Mouse (Mus musculus): ENCODE measurements around the gene Cdc14b. TPM values are rescaled to one million over a fixed set of nuclear protein-coding genes. Genes with fewer than 3 reads are reported as not detected.

The Cdc14b gene
- polyA plus RNA-seq, 1 experiment from 2014 or later: 19.4 TPM

GRCm38 (mm10) chr13:64204726-64205125 is 70.4 kb downstream of the Cdc14b start:
- TF ChIP-seq CTCF (IDR thresholded peaks at IDR 0.05): peak; percentile 23
- no peak for ATAC-seq

GRCm38 (mm10) chr13:64200911-64201310 is 74.2 kb downstream of the Cdc14b start:
- no peaks in the 10 kb centered on the region for H3K27me3 ChIP-seq
- in situ Hi-C loops (cut with MboI; ENCODE audit: low pct_unique_long_range_greater_than_20kb): no loop called here
- no peak for ATAC-seq
- no peak for TF ChIP-seq CTCF (IDR thresholded peaks at IDR 0.05)
- ChIA-PET POLR2A (no interaction called here), CTCF (interaction anchor here (1.6 kb wide), 1 partner anchor 10 kb away, joined by 3 read pairs; no protein-coding TSS in a partner anchor)
- DNase-seq (ENCODE audit: low read depth, low spot score): no peak

More at GRCm38 (mm10) chr13:64204726-64205125, 70.4 kb downstream of the Cdc14b start:
- in situ Hi-C loops (cut with MboI; ENCODE audit: low pct_unique_long_range_greater_than_20kb): no loop called here
- H3K27me3 ChIP-seq: no peaks in the 10 kb centered on the region
- ChIA-PET POLR2A (interaction anchor here (0.5 kb wide), 1 partner anchor 74 kb away, joined by 4 read pairs; no protein-coding TSS in a partner anchor), CTCF (interaction anchor here (0.7 to 2.7 kb wide), 4 partner anchors 8 to 54 kb away, joined by 3 to 9 read pairs (median 3); no protein-coding TSS in a partner anchor)
- DNase-seq (ENCODE audit: low read depth, low spot score): no peak

GRCm38 (mm10) chr13:64198310-64198709 is 76.8 kb downstream of the Cdc14b start:
- ATAC-seq (no peak), DNase-seq (ENCODE audit: low read depth, low spot score) (no peak)
- in situ Hi-C loops (cut with MboI; ENCODE audit: low pct_unique_long_range_greater_than_20kb): no loop called here
- no peaks in the 10 kb centered on the region for H3K27me3 ChIP-seq
- ChIA-PET POLR2A (no interaction called here), CTCF (interaction anchor here (0.9 to 1.3 kb wide), 4 partner anchors 8 to 108 kb away, joined by 3 to 4 read pairs (median 4); no protein-coding TSS in a partner anchor)
- no peak for TF ChIP-seq CTCF (IDR thresholded peaks at IDR 0.05)

GRCm38 (mm10) chr13:64197899-64198298 is 77.2 kb downstream of the Cdc14b start:
- ChIA-PET POLR2A (no interaction called here), CTCF (interaction anchor here (0.9 to 1.3 kb wide), 3 partner anchors 19 to 108 kb away, joined by 3 to 4 read pairs (median 3); no protein-coding TSS in a partner anchor)
- no peak for DNase-seq (ENCODE audit: low read depth, low spot score)
- ATAC-seq: no peak
- no peaks in the 10 kb centered on the region for H3K27me3 ChIP-seq
- in situ Hi-C loops (cut with MboI; ENCODE audit: low pct_unique_long_range_greater_than_20kb): no loop called here
- TF ChIP-seq CTCF (IDR thresholded peaks at IDR 0.05): no peak

GRCm38 (mm10) chr13:64187065-64187464 is 88.0 kb downstream of the Cdc14b start:
- in situ Hi-C loops (cut with MboI; ENCODE audit: low pct_unique_long_range_greater_than_20kb): no loop called here
- POLR2A ChIA-PET: no interaction called here
- TF ChIP-seq CTCF (IDR thresholded peaks at IDR 0.05): no peak
- CTCF ChIA-PET: no interaction called here
- DNase-seq (ENCODE audit: low read depth, low spot score): no peak
- H3K27me3 ChIP-seq: no peaks in the 10 kb centered on the region
- peak; percentile 54 for ATAC-seq

- no peak for ATAC-seq
- ChIA-PET CTCF (no interaction called here), POLR2A (no interaction called here)
- in situ Hi-C loops (cut with MboI; ENCODE audit: low pct_unique_long_range_greater_than_20kb): no loop called here
- TF ChIP-seq CTCF (IDR thresholded peaks at IDR 0.05): no peak
- H3K27me3 ChIP-seq: no peaks in the 10 kb centered on the region
- no peak for DNase-seq (ENCODE audit: low read depth, low spot score)
Measured at GRCm38 (mm10) chr13:64186516-64186915, 88.6 kb downstream of the Cdc14b start.

GRCm38 (mm10) chr13:64185586-64185985 is 89.5 kb downstream of the Cdc14b start:
- POLR2A ChIA-PET: no interaction called here

GRCm38 (mm10) chr13:64185176-64185575 is 89.9 kb downstream of the Cdc14b start:
- no peak for TF ChIP-seq CTCF (IDR thresholded peaks at IDR 0.05)
- CTCF ChIA-PET: no interaction called here
- in situ Hi-C loops (cut with MboI; ENCODE audit: low pct_unique_long_range_greater_than_20kb): no loop called here
- ATAC-seq: no peak
- no peak for DNase-seq (ENCODE audit: low read depth, low spot score)
- no peaks in the 10 kb centered on the region for H3K27me3 ChIP-seq
- POLR2A ChIA-PET: no interaction called here

More at GRCm38 (mm10) chr13:64185586-64185985, 89.5 kb downstream of the Cdc14b start:
- no peak for DNase-seq (ENCODE audit: low read depth, low spot score)
- no peaks in the 10 kb centered on the region for H3K27me3 ChIP-seq
- no peak for ATAC-seq
- CTCF ChIA-PET: no interaction called here
- TF ChIP-seq CTCF (IDR thresholded peaks at IDR 0.05): no peak
- in situ Hi-C loops (cut with MboI; ENCODE audit: low pct_unique_long_range_greater_than_20kb): no loop called here

- ATAC-seq (no peak), DNase-seq (ENCODE audit: low read depth, low spot score) (no peak)
- ChIA-PET CTCF (interaction anchor here (1.4 kb wide), 1 partner anchor 8 kb away, joined by 3 read pairs; no protein-coding TSS in a partner anchor), POLR2A (no interaction called here)
- no peaks in the 10 kb centered on the region for H3K27me3 ChIP-seq
- in situ Hi-C loops (cut with MboI; ENCODE audit: low pct_unique_long_range_greater_than_20kb): loop anchor here (5.0 kb wide), 1 partner anchor 123 kb away; no protein-coding TSS in a partner anchor
- no peak for TF ChIP-seq CTCF (IDR thresholded peaks at IDR 0.05)
Measured at GRCm38 (mm10) chr13:64184361-64184760, 90.7 kb downstream of the Cdc14b start.

GRCm38 (mm10) chr13:64183583-64183982 is 91.5 kb downstream of the Cdc14b start:
- ChIA-PET CTCF (interaction anchor here (0.9 to 1.4 kb wide), 2 partner anchors 9 to 123 kb away, joined by 3 read pairs; no protein-coding TSS in a partner anchor), POLR2A (no interaction called here)
- no peak for ATAC-seq
- no peak for TF ChIP-seq CTCF (IDR thresholded peaks at IDR 0.05)
- DNase-seq (ENCODE audit: low read depth, low spot score): no peak
- in situ Hi-C loops (cut with MboI; ENCODE audit: low pct_unique_long_range_greater_than_20kb): loop anchor here (5.0 kb wide), 1 partner anchor 124 kb away; no protein-coding TSS in a partner anchor
- H3K27me3 ChIP-seq: no peaks in the 10 kb centered on the region

GRCm38 (mm10) chr13:64182091-64182490 is 93.0 kb downstream of the Cdc14b start:
- POLR2A ChIA-PET: no interaction called here
- TF ChIP-seq CTCF (IDR thresholded peaks at IDR 0.05): no peak
- in situ Hi-C loops (cut with MboI; ENCODE audit: low pct_unique_long_range_greater_than_20kb): loop anchor here (5.0 kb wide), 1 partner anchor 125 kb away; no protein-coding TSS in a partner anchor
- DNase-seq (ENCODE audit: low read depth, low spot score): no peak
- CTCF ChIA-PET: no interaction called here
- no peak for ATAC-seq
- H3K27me3 ChIP-seq: no peaks in the 10 kb centered on the region
